Mouse (Mus musculus) c-Kit-positive CD71-negative TER-119-negative erythroid progenitor cells, embryonic 14.5 days (primary cell): ENCODE data around the gene Gm20388.
"Not testable (repeated sequence)": the region's sequence is repeated elsewhere in the genome, so short reads cannot be mapped to it uniquely, and the experiment has no call there.

ENCODE experiments used
- DNase-seq: peaks from one replicate; pipeline ENCODE4 v3.0.0-alpha.2; 2013; ENCODE audit warnings: low read depth

The Gm20388 gene

GRCm38 (mm10) chr8:123492898-123493297, 3582.3 kb downstream of the Gm20388 start:
- no peak for DNase-seq

GRCm38 (mm10) chr8:123497699-123498098, 3587.1 kb downstream of the Gm20388 start:
- no peak for DNase-seq

DNA sequence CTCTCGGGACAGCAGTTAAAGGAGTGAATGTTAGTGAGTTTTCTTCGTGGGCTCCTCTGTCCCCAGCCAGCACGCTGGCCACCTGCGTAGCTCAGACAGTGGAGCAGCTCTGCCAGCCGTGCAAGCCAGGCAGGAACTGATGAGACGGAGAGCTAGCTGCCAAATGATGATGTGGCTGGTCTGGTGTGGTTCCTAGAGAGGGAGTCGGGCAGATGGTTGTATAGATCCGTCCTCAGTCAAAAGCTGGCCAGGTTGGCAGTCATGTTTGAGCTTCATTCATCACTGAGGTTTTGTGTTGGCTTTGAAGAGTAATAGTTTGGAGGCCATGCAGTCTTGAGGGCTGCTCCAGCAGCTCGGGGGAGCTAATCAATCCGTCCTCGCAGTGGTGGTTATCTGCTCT, 3588.3 kb downstream of the Gm20388 start:
- no peak for DNase-seq

GRCm38 (mm10) chr8:123499556-123499955, 3588.9 kb downstream of the Gm20388 start:
- no peak for DNase-seq

DNA sequence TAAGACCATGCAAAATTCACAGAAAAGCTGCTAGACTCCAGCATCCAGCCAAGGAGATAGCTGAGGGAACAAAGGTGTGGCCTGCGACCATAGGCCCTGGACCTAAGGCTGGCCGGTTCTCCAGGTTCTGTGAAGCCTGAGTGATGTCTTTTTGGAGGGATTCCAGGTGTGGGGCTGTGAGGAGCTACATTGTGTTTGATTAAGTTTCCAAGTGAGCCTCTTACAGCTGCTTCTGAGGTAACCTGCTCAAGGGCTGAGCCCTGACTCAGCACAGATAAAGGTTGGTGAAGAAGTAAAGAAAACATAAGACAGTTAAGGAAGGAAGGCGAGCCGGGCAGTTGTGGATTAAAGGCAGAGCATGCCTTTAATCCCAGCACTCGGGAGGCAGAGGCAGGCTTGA, 3591.6 kb downstream of the Gm20388 start:
- no peak for DNase-seq

DNA sequence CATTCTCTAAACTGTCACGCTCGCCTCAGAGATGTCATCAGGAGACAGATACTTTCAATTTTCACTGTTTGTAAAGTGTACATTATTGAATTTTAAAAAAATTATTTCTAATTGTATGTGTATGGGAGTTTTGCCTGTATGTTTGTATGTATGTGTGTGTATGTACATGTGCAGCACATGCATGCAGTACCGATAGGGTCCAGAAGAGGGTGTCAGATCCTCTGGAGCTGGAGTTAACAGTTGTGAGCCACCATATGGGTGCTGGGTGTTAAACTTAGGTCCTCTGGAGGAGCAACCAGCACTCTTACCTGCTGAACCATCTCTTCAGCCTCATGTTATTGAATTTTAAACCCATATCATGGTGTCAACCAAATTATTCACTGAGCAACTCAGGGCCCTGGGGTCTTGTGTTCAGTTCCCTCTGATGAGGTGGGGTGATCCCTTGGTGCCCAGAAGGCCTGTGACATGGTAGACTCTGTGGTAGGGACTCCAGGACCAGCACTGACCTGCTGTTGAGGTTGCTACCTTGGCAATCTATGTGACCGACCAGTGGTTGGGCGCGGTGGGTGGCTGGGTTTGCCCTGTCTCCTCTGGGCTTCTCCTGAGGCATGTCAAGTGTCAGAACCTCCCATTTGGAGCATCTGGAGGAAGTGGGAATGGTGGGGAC, 3593.3 kb downstream of the Gm20388 start:
- no peak for DNase-seq

- DNase-seq, result no peak
Observed at GRCm38 (mm10) chr8:123504591-123505195, 3594.1 kb downstream of the Gm20388 start.

- DNase-seq, result no peak
Observed at GRCm38 (mm10) chr8:123505267-123505666, 3594.6 kb downstream of the Gm20388 start.

- DNase-seq, result no peak
Observed at GRCm38 (mm10) chr8:123505695-123506094, 3595.1 kb downstream of the Gm20388 start.

GRCm38 (mm10) chr8:123507153-123507552, 3596.5 kb downstream of the Gm20388 start:
- DNase-seq, result no peak

GRCm38 (mm10) chr8:123510819-123511218, 3600.2 kb downstream of the Gm20388 start:
- no peak for DNase-seq

- no peak for DNase-seq
Observed at GRCm38 (mm10) chr8:123514136-123514535, 3603.5 kb downstream of the Gm20388 start.

DNA sequence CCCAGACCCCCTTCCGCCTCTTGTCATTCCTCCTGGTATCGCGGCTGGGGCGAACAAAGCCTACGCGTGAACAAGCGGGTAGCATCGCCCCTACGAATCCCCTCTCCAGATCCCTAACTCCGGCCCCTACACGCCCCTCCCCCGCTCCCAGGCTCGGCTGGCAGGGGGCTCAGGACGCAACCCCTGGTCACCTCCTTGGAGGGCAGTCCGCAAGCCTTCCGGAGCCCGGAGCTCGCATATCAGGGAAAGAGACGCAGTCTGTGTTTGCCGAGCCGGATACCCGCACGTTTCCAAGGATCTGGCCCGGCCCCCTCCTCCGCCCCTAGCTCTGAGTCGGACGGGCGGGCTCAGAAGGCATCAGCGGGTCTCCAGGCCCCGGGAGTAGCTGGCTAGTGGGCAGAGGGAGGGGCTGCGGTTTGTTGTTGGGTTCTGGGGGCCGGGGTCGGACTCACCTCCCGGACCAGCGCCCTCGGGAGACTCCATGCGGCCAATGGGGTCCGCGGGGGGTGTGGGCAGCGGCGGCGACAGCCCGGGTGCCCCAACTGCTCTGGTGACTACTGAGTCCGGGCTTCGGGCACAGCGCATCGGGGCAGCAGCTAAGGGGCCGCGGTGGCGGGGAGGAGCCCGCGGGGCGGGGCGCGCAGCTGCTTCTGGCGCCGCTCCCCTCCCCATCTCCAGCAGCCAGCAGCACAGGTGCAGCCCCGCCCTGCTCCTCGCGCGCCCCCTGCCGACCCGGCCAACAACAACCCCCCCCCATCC, 3604.3 kb downstream of the Gm20388 start, which contains the start of gene Dbndd1:
TSS of gene Dbndd1 (minus strand) at position 683 of the 759 bp plus-strand sequence.
- no peak for DNase-seq

DNA sequence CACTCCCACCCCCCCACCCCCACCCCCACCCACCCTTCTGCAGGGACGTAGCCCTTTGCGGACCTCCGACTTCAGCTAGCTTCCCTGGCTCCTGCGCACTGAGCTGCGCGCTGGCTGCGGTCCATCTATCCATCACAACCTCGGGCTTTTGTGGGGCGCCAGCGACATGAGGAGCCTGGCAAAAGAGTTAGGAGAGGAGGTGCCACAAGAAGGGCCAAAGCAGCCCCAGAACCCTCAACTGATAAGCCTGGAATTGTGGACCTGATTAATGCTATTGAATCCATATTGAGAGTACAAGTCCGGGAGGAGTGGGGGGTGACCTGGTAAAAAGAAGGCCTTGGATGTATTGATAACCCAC, 3604.9 kb downstream of the Gm20388 start:
- no peak for DNase-seq

DNA sequence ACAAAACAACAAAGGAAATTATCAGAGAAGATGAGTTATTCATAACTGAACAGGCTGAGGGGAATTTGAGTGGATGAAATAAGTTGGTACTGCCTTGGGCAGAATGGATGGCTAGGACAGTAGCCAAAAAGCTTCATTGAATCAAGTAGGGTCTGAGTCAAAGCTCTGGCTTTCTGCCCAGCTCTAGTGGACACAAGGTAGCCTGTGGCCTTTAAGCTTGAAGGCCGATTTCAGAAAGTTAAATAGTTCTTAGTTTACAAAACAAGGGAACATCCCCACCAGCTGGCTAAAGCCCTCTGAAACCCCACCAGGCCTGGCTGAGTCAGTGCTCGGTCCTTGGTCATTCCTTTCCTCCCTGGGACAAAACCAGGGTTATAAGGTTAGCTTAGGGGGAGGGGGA, 3606.0 kb downstream of the Gm20388 start:
- DNase-seq, result no peak

GRCm38 (mm10) chr8:123518172-123518571, 3607.5 kb downstream of the Gm20388 start:
- DNase-seq, result no peak

DNA sequence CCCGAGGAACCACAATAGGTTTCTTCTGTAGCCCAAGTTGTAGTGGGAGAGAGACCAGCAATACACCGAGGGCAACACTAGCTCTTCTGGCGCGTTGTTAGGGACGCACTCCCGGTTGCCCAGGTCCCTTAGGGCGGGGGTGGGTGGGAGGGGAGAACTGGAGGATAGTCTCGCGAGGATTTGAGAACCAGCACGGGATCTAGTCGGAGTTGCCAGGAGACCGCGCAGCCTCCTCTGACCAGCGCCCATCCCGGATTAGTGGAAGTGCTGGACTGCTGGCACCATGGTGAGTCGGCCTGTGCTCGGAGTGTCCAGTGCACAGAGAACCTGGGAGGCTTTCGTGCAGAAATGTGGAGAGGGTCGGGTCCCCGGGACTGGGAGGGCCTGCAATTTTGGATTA, 3608.0 kb downstream of the Gm20388 start, which contains the start of gene Gas8:
TSS of gene Gas8 (plus strand) at position 168 of the 400 bp plus-strand sequence.
- DNase-seq, result peak; percentile 90

DNA sequence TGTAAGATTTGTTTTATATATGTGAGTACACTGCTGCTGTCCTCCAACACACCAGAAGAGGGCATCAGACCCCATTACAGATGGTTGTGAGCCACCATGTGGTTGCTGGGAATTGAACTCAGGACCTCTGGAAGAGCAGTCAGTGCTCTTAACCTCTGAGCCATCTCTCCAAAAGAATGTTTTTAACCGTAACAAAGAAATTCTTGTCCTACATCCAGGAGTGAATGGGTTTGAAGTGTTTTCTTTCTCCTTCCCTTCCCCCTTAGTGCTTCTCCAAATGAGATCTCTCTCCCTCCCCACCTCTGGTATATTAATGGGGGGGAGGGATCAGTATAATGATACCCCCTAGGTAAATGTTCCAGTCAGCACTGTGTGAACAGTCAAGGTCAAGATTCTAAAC, 3609.4 kb downstream of the Gm20388 start:
- DNase-seq, result not testable (repeated sequence)

DNA sequence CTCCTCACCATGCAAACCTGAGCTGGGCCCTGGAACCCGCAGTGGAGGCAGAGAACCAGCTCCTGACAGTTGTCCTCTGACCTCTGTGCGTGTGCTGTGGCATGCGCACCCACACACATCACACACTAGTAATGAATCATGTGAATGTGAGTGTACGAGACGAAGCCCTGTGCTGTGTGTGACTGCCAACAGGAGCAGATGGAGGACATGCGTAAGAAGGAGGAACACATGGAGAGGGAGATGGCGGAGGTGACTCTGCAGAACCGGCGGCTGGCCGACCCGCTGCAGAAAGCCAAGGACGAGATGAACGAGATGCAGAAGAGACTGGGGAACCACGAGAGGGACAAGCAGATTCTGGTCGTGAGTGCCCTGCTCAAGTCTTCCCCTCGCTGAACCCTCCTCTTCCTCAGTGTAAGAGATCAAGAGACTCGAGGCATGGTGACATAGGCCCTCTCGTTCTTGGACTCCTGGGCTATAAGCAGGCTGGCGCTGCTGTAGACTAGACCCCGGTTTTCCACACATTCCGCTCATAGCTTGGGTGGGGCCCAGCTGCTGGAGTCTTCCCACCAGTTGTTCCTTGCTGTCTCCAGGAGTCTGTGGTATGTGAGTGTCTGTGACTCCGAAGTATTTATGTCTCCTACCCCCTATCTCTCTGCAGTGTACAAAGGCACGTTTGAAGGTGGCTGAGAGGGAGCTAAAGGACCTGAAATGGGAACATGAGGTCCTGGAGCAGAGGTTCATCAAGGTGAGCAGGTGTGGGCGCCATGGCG, 3617.3 kb downstream of the Gm20388 start:
- DNase-seq, result no peak

DNA sequence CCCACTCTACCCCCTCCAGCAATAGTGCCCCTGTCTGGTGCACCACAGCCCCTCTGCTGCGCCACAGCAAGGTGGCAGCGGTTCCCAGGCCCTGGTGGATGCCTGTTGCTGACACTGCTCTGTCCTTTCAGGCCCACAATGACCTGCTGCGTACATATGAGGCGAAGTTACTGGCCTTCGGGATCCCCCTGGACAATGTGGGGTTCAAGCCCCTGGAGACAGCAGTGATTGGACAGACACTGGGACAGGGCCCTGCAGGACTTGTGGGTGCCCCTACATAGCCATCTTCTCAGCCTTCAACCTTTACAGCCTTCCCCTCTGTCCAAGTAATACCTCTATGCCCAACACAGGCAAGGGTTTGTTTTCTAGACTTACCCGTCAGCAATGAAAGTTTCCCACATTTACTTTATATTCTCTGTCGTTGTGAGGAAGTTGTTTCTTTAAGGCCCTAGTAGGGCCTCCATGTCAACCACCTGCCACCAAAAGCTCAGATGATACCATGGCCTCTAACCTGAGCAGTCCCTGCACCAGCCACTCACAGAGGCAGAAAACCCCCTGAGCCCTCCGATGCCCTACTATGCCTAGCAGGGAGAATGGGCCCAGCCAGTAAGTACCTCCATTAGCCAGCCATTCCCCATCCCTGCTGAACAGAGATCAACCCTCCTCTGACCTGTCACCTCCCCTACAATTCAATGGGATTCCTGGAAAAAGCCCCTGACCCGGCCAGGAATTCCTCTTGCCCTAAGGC, 3625.8 kb downstream of the Gm20388 start:
- DNase-seq, result no peak

DNA sequence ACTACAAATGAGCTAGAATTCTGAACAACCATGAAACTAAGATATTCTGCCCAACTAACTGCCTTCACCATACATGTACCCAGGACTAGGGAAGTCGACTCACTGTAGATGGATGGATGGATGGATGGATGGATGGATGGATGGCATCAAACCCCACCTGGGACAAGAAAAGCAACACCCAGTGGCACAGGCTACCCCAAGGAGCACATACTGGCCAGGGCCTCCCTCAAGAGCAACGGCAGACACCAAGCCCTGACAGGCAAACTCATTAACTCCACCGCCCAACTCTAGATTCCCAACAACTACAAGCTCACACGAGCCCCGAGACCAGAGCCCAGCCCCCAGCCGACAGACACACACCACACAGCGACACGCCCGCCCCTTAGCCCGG, 3626.3 kb downstream of the Gm20388 start:
- DNase-seq, result no peak

DNA sequence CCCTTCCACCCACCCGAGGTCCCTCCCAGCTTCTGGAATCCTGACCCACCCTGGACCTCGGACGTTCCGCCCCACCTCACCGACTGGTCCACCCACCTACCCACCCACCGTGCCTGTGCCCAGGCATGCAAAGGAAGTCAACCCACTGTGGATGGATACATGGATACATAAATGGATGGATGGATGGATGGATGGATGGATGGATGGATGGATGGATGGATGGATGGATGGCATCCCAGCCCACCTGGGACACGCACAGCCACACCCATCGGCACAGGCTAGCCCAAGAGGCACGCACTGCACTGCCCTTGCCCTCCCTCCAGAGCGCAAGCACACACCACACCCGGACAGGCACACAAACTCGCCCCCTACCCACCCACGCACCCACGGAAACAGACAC, 3627.0 kb downstream of the Gm20388 start:
- DNase-seq, result not testable (repeated sequence)
